Mouse (Mus musculus): ENCODE measurements around the gene Ccdc24. TPM values are rescaled to one million over a fixed set of nuclear protein-coding genes. Genes with fewer than 3 reads are reported as not detected.

Ccdc24 gene
- polyA plus RNA-seq, 1 experiment from 2014 or later = 1.4 TPM

DNA sequence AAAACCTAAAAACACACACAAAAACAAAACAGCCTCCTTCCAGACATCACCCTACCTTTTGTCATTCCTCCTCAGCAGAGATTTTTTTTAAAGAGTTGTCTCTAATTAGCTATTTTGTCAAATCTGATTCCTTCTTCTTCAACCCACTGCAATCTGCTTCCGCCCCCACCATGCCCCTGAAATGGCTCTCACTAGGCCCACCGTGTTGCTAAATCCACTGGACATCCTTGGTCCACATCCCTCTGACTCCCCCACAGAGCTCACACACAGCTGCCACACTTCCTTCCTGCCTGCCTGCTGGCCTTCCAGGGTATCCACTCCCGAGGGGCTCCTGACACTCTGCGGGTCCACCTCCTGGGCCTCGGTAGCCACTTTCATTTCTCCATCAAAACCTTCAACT, 6.3 kb upstream of the Ccdc24 start:
- 79% methylated on average over 5 of the region's 5 CpGs for WGBS
- Histone ChIP-seq H3K27me3 (ENCODE audit: control insufficient read depth, insufficient read depth, low read length) (no peaks in the 10 kb centered on the region), H3K4me1 (ENCODE audit: control insufficient read depth, insufficient read depth, low read length) (peaks cover 12% of the 10 kb centered on the region; the same call in 1 of the 2 replicates), H3K4me2 (ENCODE audit: low read depth, low read length) (no peak overlapping the region), H3K4me3 (ENCODE audit: low read depth, low read length) (no peak overlapping the region), H3K36me3 (ENCODE audit: control insufficient read depth, insufficient read depth, low read length) (peaks cover 28% of the 10 kb centered on the region; the same call in 1 of the 2 replicates), H3K27ac (ENCODE audit: low read depth, low read length) (no peak overlapping the region), H3K9me3 (ENCODE audit: control insufficient read depth, low read length) (no peaks in the 10 kb centered on the region), H3K9ac (replicated peaks; ENCODE audit: low read depth, low read length) (0 out of 2 replicates have a peak overlapping the region, but pooled peaks have one; percentile 18)
- no peak for ATAC-seq (ENCODE audit: low read depth)

DNA sequence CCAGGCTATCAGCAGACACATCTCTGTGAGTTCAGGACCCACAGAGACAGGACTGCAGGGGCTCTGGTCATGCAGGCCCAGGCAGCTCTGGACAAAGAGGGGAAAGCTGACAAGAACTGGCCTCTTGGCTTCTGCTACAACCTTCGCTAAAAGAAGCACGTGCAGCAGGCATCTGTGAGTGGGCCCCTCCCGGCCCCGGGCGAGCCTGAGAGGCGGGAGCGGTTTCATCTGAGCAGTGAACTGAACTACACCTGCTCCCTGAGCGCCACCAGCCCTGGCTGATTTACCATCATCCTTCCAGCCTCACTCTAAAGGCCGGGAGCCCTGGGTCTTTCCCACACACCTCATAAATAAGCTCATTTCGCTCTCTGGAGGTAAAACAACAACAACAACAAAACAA, 5.9 kb upstream of the Ccdc24 start:
- WGBS = 53% methylated on average over 10 of the region's 10 CpGs
- no peaks in the 10 kb centered on the region for H3K9me3 ChIP-seq (ENCODE audit: control insufficient read depth, low read length)
- no peak overlapping the region for H3K4me2 ChIP-seq (ENCODE audit: low read depth, low read length)
- H3K27ac ChIP-seq (ENCODE audit: low read depth, low read length) = no peak overlapping the region
- peaks cover 31% of the 10 kb centered on the region; the same call in 1 of the 2 replicates for H3K36me3 ChIP-seq (ENCODE audit: control insufficient read depth, insufficient read depth, low read length)
- H3K27me3 ChIP-seq (ENCODE audit: control insufficient read depth, insufficient read depth, low read length) = no peaks in the 10 kb centered on the region
- peaks cover 9% of the 10 kb centered on the region; the same call in 1 of the 2 replicates for H3K4me1 ChIP-seq (ENCODE audit: control insufficient read depth, insufficient read depth, low read length)
- H3K9ac ChIP-seq (replicated peaks; ENCODE audit: low read depth, low read length) = 0 out of 2 replicates have a peak overlapping the region, but pooled peaks have one; percentile 18
- H3K4me3 ChIP-seq (ENCODE audit: low read depth, low read length) = no peak overlapping the region
- no peak for ATAC-seq (ENCODE audit: low read depth)

DNA sequence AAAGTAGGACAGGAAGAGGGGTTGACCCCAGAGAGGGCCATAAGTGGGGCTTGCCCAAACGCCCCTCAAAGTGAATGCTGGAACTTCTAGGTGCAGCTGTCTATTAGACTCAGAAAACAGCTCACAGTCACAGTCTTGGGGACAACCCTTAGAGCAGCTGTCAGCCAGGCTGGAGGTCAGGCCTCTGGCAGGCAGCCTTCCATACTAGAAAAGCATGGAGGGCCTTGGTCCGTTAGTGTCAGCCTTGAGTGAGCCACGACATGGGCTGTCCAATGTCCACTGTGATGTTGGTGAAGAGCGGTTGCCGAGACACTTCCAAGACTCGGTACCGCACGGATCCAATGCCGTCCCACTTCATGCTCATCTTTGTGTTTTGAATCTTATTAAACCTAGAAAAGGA, 1.3 kb upstream of the Ccdc24 start:
- Histone ChIP-seq H3K9me3 (ENCODE audit: control insufficient read depth, low read length) (no peaks in the 10 kb centered on the region), H3K9ac (replicated peaks; ENCODE audit: low read depth, low read length) (no peak overlapping the region), H3K27me3 (ENCODE audit: control insufficient read depth, insufficient read depth, low read length) (no peaks in the 10 kb centered on the region), H3K4me2 (ENCODE audit: low read depth, low read length) (no peak overlapping the region), H3K4me1 (ENCODE audit: control insufficient read depth, insufficient read depth, low read length) (no peaks in the 10 kb centered on the region), H3K4me3 (ENCODE audit: low read depth, low read length) (no peak overlapping the region), H3K27ac (ENCODE audit: low read depth, low read length) (no peak overlapping the region), H3K36me3 (ENCODE audit: control insufficient read depth, insufficient read depth, low read length) (peaks cover 32% of the 10 kb centered on the region; the same call in 1 of the 2 replicates)
- ATAC-seq (ENCODE audit: low read depth) = no peak
- WGBS = 91% methylated on average over 9 of the region's 9 CpGs

DNA sequence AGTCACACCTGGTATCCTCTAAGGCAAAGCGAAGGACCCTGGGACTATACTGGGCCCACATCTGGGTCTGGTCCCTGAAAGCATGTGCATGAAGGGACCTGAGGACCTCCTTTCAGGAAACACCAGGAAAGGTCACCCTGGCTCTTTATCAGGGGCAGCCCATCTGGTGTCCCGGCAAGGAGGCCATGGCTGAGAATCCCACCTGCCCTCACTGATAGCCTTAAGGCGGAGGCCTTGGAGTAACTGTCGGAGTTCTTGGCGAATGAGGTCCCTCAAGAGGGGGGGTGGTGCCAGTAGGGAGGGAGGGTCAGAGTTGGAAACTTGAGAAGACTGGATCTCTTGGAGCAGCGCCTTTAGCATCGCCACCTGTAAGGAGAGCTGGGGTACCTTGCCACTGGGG, 570 bp downstream of the Ccdc24 start:
- WGBS = 77% methylated on average over 7 of the region's 7 CpGs
- ATAC-seq (ENCODE audit: low read depth) = no peak
- H3K9me3 ChIP-seq (ENCODE audit: control insufficient read depth, low read length) = no peaks in the 10 kb centered on the region
- H3K4me1 ChIP-seq (ENCODE audit: control insufficient read depth, insufficient read depth, low read length) = no peaks in the 10 kb centered on the region
- no peaks in the 10 kb centered on the region for H3K27me3 ChIP-seq (ENCODE audit: control insufficient read depth, insufficient read depth, low read length)
- H3K27ac ChIP-seq (ENCODE audit: low read depth, low read length) = no peak overlapping the region
- no peak overlapping the region for H3K4me2 ChIP-seq (ENCODE audit: low read depth, low read length)
- no peak overlapping the region for H3K9ac ChIP-seq (replicated peaks; ENCODE audit: low read depth, low read length)
- H3K4me3 ChIP-seq (ENCODE audit: low read depth, low read length) = no peak overlapping the region
- peaks cover 23% of the 10 kb centered on the region; the same call in 1 of the 2 replicates for H3K36me3 ChIP-seq (ENCODE audit: control insufficient read depth, insufficient read depth, low read length)

GRCm38 (mm10) chr4:117870437-117870836, 1.9 kb downstream of the Ccdc24 start:
- peaks cover 7% of the 10 kb centered on the region; the same call in 1 of the 2 replicates for H3K4me1 ChIP-seq (ENCODE audit: control insufficient read depth, insufficient read depth, low read length)
- no peak for ATAC-seq (ENCODE audit: low read depth)
- H3K9me3 ChIP-seq (ENCODE audit: control insufficient read depth, low read length) = no peaks in the 10 kb centered on the region
- H3K4me3 ChIP-seq (ENCODE audit: low read depth, low read length) = no peak overlapping the region
- H3K36me3 ChIP-seq (ENCODE audit: control insufficient read depth, insufficient read depth, low read length) = peaks cover 15% of the 10 kb centered on the region; the same call in 1 of the 2 replicates
- WGBS = 62% methylated on average over 1 of the region's 1 CpGs
- no peak overlapping the region for H3K9ac ChIP-seq (replicated peaks; ENCODE audit: low read depth, low read length)
- H3K27me3 ChIP-seq (ENCODE audit: control insufficient read depth, insufficient read depth, low read length) = no peaks in the 10 kb centered on the region
- H3K4me2 ChIP-seq (ENCODE audit: low read depth, low read length) = no peak overlapping the region
- H3K27ac ChIP-seq (ENCODE audit: low read depth, low read length) = no peak overlapping the region

DNA sequence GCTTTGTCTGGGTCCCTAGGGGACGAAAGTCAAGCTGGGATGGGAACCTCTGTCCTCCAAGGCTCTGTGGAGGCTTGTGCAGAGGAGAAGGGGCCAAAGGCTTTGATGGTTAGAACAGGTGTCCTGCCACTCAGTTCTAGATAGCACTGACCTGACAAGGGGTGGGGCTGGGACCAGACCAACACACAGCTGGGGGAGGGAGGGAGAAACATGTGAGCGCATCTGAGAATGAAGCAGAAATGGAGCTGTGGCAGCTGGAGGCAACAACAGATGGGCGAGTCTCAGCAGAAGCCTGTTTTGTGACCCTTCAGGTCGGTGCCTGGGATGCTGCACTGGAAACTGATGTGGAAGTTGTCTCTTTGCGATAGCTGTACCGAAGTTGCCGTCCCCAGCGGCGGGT, 3.0 kb downstream of the Ccdc24 start:
- WGBS = 73% methylated on average over 9 of the region's 9 CpGs
- Histone ChIP-seq H3K4me2 (ENCODE audit: low read depth, low read length) (no peak overlapping the region), H3K9me3 (ENCODE audit: control insufficient read depth, low read length) (no peaks in the 10 kb centered on the region), H3K27me3 (ENCODE audit: control insufficient read depth, insufficient read depth, low read length) (no peaks in the 10 kb centered on the region), H3K4me1 (ENCODE audit: control insufficient read depth, insufficient read depth, low read length) (peaks cover 7% of the 10 kb centered on the region; the same call in 1 of the 2 replicates), H3K27ac (ENCODE audit: low read depth, low read length) (no peak overlapping the region), H3K9ac (replicated peaks; ENCODE audit: low read depth, low read length) (no peak overlapping the region), H3K36me3 (ENCODE audit: control insufficient read depth, insufficient read depth, low read length) (peaks cover 9% of the 10 kb centered on the region; the same call in 1 of the 2 replicates), H3K4me3 (ENCODE audit: low read depth, low read length) (no peak overlapping the region)
- no peak for ATAC-seq (ENCODE audit: low read depth)

GRCm38 (mm10) chr4:117867823-117868222, 4.5 kb downstream of the Ccdc24 start:
- no peak for ATAC-seq (ENCODE audit: low read depth)
- H3K36me3 ChIP-seq (ENCODE audit: control insufficient read depth, insufficient read depth, low read length) = no peaks in the 10 kb centered on the region
- no peak overlapping the region for H3K27ac ChIP-seq (ENCODE audit: low read depth, low read length)
- no peaks in the 10 kb centered on the region for H3K9me3 ChIP-seq (ENCODE audit: control insufficient read depth, low read length)
- no peaks in the 10 kb centered on the region for H3K27me3 ChIP-seq (ENCODE audit: control insufficient read depth, insufficient read depth, low read length)
- H3K4me1 ChIP-seq (ENCODE audit: control insufficient read depth, insufficient read depth, low read length) = peaks cover 7% of the 10 kb centered on the region; the same call in 1 of the 2 replicates
- H3K4me3 ChIP-seq (ENCODE audit: low read depth, low read length) = no peak overlapping the region
- 15% methylated on average over 24 of the region's 24 CpGs for WGBS
- no peak overlapping the region for H3K9ac ChIP-seq (replicated peaks; ENCODE audit: low read depth, low read length)
- H3K4me2 ChIP-seq (ENCODE audit: low read depth, low read length) = no peak overlapping the region

- ATAC-seq (ENCODE audit: low read depth) = no peak
- H3K4me3 ChIP-seq (ENCODE audit: low read depth, low read length) = no peak overlapping the region
Measured at GRCm38 (mm10) chr4:117867000-117867399, 5.4 kb downstream of the Ccdc24 start.

GRCm38 (mm10) chr4:117866083-117866482, 6.3 kb downstream of the Ccdc24 start:
- H3K4me1 ChIP-seq (ENCODE audit: control insufficient read depth, insufficient read depth, low read length) = peaks cover 7% of the 10 kb centered on the region; the same call in 1 of the 2 replicates
- H3K9me3 ChIP-seq (ENCODE audit: control insufficient read depth, low read length) = no peaks in the 10 kb centered on the region
- no peak overlapping the region for H3K4me2 ChIP-seq (ENCODE audit: low read depth, low read length)
- ATAC-seq (ENCODE audit: low read depth) = peak; percentile 32; the same call in 1 of the 2 replicates
- 0 out of 2 replicates have a peak overlapping the region, but pooled peaks have one; percentile 34 for H3K27ac ChIP-seq (ENCODE audit: low read depth, low read length)
- WGBS = 53% methylated on average over 9 of the region's 9 CpGs
- H3K4me3 ChIP-seq (ENCODE audit: low read depth, low read length) = no peak overlapping the region
- H3K27me3 ChIP-seq (ENCODE audit: control insufficient read depth, insufficient read depth, low read length) = no peaks in the 10 kb centered on the region
- H3K36me3 ChIP-seq (ENCODE audit: control insufficient read depth, insufficient read depth, low read length) = no peaks in the 10 kb centered on the region
- H3K9ac ChIP-seq (replicated peaks; ENCODE audit: low read depth, low read length) = no peak overlapping the region

More at GRCm38 (mm10) chr4:117867000-117867399, 5.4 kb downstream of the Ccdc24 start:
- Histone ChIP-seq H3K27ac (ENCODE audit: low read depth, low read length) (no peak overlapping the region), H3K9ac (replicated peaks; ENCODE audit: low read depth, low read length) (no peak overlapping the region), H3K27me3 (ENCODE audit: control insufficient read depth, insufficient read depth, low read length) (no peaks in the 10 kb centered on the region), H3K4me2 (ENCODE audit: low read depth, low read length) (no peak overlapping the region), H3K9me3 (ENCODE audit: control insufficient read depth, low read length) (no peaks in the 10 kb centered on the region), H3K36me3 (ENCODE audit: control insufficient read depth, insufficient read depth, low read length) (no peaks in the 10 kb centered on the region), H3K4me1 (ENCODE audit: control insufficient read depth, insufficient read depth, low read length) (peaks cover 7% of the 10 kb centered on the region; the same call in 1 of the 2 replicates)
- WGBS = 85% methylated on average over 6 of the region's 6 CpGs

Data from neural tube, embryonic 14.5 days (tissue).